Mouse (Mus musculus) kidney, adult 11 months (tissue): ENCODE results near the gene Abtb1.

ENCODE experiments used
- DNase-seq: peaks from one replicate; pipeline ENCODE4 v3.0.0; 2022

Abtb1 gene

DNA sequence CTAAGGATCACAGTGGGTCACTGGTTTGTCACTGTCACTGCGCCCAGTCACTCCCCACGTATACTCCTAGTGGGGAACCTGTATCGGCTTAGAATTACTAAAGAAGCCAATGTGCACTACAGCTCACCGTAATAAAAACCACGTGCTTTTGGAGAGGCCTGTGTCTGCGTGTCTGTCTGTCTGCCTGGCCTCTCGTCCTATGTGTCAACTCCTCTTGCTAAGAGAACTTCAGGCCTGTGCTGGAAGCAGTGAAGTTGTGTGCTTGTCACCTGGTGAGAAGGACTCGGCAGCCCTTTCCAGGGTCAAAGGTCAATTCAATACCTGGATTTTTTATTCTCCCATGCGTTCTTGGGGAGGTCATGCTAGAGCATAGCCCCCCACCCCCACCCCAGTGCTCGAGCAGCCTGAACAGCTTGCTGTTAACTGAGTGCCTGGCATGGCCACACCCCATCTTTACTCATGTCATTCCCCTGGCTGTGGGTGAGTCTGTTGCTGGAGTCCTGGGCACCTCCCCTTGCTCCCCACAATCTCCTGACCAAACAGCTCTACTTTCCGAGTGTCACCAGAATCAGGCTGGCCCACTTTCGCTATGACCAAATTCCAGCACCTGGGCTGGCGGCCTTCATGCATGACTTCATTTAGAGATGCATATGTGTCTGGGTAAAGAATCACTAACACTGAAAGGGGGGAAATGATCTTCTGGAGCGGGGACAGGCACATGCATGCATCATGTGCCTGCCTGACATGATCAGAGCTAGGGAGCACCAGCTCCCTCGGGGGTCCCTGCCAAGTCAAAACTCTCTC lies 13.4 kb downstream of the Abtb1 start:
- no peak for DNase-seq

DNA sequence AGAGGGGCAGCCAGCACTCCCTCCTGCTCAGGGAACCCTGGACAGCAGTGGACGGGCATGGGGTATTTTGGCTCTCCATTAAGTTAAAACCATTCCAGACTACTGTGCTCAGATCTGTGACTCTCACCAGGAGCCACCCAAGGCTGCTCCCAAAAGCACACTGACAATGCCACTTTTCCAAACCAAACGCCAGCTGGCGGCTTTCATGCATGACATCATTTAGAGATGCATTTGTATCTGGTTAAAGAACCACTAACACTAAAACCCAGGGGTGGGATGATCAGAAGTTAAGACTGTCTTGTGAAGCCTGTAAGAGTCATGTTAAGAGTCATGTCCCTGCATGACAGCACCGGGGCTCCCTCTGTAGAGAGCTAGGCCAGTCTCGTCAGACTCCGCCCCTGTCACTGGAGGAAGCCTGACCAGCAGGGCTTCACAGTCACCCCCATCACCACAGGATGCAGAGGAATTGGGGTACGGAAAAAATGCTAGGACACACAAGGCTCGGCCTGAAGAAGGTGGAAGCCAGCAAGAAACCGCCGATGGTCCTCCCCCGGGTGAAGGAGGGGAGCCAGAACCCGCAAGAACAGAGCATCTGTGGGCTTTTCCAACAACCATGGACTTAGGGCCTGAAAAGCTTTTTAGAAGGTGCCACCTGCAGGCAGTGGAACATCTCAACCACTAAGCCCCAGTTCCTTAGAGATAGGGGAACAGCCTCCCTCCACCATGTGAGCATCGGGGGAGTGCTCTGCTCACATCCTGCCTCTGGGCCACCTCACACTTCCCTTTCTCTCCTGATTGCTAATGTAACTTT lies 14.2 kb downstream of the Abtb1 start:
- no peak for DNase-seq

DNA sequence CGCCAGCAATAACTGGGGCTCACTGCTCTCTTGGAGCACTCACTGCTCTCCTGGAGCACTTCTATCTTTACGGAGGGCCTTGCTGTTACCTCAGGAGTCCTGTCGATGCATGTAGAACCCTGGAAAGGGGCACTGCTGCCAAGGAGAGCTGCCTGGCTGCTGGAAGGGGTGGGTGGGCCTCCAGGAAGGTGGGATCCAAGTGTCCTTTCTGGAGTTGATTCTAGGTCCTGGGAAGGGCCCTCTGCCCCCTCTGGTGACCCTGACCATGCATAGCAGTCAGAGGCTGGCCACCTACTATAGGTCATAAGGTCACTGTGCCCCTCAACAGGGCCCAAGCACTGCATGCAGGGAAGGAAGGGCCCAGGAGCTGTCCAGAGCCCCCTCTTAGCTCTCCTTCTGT lies 14.8 kb downstream of the Abtb1 start:
- DNase-seq: no peak

DNA sequence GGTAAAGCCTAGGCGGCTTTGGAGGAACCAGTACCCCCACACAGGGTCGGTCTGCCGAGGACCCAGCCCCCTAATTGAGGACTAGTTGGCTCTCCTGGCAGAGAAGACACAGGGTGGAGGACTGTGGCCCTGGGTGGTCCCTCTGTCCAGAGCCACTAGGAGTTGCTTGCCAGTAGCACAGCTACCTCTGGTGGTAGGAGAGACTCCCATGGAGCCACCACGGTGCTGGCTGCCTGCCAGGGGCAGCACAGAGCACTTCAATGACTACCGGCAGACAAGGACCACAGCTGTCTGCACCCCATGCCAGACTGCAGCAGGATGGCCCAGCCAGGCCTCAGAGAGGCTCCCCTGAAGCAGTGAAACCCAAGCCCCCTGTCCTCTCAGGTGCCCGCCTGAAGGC lies 15.2 kb downstream of the Abtb1 start:
- no peak for DNase-seq

DNA sequence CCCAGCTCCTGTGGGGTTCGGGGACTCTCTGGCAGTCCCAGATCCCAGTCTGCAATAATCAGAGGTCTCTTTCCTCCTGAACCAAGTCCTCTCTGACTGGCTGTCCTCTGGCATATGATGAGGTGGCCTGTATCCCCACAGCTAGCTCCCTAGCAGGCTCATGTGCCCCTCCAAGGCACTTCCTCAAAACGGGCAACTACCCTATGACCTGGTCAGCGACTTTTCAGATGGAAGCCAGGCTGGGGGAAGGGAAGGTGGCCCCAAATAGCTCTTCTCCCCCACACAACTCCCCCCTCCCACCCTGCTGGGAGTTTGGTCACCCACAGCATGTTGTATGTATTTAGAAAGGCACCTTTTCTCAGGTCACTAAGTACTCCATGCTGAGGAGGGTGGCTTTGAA lies 15.7 kb downstream of the Abtb1 start:
- no peak for DNase-seq

DNA sequence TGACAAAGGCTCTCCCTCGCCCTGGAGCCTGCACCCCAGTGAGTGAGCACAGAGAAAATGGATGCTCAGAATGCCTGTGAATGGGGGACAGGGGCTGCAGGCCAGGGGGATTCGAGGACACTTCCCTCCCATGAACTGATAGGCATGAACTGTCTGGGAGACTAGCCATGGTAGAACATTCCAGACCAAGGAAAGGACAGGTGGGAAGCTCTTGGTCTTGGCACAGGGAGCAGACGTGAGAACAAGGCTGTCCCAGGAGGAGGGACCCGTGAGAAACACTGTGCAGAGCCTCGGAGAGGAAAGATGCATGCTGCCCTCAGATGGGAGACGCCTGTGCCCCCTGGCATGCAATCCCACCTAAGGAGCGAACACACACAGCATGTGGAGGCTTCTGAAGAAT lies 17.6 kb downstream of the Abtb1 start:
- DNase-seq: no peak

DNA sequence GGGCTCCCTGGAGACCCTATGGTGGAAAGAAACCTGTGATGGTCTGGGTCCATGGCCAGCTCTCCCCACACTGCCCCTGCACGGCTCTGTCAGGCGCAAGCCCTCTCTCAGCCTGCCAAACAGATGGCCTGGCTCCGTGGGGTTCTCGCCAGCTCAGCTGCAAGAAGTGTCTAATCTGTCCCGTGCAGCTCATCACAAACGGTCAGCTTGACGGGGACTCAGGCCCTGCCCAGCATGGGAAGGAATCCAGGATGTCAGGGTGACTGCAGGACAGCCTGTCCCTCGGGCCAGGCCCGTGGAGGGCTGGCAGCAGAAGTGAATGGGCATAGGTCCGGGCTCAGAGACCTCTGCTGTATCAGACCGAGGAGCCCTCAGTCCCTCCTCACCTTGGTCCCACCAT lies 19.9 kb downstream of the Abtb1 start:
- no peak for DNase-seq

DNA sequence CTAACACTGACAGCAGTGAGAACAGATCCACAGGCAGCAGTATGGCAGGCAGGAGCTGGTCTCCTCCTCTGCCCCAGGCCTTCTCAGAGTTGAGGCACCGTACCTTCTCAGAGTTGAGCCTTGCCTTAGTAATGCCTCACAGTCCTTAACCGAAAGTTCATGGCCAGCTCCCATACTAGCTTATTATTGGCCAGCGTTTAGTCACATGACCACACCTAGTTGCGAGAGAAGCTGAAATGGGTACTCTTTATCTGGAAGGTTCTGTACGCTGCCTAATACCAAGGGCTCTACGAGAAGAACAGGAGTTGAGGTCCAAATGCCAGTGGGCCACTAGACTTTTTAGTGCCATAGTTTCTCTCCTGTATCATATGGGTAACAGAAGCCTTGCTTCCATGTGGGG lies 20.5 kb downstream of the Abtb1 start:
- no peak for DNase-seq

DNA sequence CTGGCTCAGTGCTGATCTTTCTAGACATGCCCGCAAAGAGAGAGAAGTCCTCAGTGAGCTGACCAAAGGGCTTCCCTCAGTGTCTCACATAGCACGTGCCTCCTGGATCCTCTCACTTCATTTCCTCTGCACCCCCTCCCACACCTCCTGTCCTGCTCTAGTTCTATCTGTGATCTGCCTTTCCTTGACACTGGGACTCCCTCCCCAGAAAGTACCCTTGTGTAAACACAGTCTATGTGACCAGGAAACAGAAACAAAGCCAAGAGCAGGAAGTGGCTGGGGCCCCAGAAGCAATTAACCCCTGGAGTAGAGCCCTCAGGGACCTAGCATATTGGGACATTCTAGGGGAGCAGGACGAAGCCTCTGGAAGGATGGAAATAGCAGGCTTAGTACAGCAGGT lies 20.9 kb downstream of the Abtb1 start:
- no peak for DNase-seq

DNA sequence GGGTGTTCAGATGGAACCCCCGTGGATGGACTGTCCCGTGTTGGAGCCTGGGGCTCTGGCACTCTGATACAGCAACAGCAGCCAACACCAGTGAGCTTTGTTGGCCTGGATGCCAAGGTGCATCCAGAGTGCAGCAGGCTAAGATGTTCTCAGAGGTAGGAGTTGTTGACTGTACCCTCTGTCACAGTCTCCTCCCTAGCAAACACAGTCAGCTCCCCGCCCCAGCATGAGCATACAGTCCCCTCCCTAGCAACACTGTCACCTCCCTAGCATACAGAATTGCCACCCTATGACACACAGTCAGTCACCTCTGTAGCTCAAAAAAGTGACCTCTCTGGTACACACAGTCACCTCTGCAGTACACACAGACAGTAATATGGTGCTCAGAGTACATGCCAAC lies 24.9 kb downstream of the Abtb1 start:
- no peak for DNase-seq

DNA sequence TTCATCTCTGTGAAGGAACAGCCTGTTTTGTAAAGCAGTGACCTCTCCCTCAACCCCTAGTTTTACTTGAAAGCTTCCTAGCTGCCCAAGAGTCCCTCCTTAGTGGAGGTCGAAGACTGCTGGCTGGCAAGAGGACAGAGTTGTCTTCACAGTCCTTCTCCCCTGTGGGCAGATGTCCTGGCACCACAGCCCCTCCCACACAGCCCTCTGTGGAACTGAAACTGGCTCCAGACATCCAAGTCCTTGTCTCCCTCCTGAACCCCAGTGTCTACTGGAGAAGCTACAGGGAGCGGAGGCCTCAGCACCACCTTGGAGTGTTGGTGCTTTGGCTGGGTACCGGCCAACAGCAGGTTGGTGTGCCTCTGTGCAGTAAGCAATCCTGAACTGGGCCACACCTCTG lies 26.3 kb downstream of the Abtb1 start:
- DNase-seq: no peak

DNA sequence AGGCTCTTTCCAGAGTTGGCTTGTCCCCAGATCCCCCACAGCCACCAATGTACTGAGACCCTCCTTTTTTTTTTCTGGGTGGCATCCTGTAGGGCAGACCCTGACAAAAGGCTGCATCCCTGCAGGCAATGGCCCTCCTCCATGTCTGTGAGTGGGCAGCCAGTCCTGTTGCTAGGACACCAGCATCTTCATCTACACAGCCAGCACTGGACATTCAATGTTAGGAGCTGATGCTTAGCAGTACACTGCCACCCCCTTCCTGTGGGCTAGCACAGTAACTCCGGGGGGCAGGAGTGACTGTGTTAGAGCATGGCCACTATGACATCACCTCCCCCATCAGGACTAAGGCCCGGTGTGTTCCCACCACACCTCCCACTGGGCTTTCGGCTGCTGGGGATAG lies 26.7 kb downstream of the Abtb1 start:
- no peak for DNase-seq

DNA sequence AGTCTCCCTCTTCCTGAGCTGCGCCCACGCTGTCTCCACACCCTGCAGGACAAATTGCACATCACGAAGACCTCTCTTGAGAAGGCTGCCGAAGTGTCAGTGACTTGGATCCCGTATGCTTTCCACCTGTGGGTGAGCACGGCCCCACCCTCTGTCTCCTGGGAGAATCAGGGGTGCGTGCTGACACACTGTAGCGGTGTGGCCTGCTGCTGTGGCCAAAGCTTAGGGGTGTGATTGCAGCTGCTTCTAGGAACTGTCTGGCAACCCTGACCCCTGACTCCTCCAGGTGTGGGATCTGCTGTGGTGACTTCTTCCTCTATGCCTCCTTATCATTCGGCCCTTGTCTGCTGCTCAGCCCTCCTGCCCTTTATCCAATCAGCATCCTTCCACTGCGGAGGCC lies 28.0 kb downstream of the Abtb1 start:
- no peak for DNase-seq

DNA sequence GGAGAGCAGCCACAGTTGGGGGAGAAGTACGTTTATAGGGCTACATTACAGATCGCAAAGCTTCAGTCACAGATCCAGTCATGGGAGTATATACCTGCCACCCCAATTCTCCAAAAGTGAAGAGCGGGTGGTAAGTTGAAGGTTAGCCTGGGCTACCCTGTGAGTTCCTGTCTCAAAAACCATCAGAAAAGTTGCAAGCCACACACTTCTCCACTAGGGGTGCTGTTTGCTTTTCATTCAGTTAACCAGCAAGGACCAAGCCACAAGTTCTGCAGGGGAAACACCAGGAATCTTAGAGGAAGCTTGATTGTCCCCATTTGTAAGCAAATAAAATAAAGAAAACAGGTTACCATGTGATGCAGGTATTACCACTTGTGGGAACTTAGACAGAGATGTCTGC lies 28.9 kb downstream of the Abtb1 start:
- no peak for DNase-seq

DNA sequence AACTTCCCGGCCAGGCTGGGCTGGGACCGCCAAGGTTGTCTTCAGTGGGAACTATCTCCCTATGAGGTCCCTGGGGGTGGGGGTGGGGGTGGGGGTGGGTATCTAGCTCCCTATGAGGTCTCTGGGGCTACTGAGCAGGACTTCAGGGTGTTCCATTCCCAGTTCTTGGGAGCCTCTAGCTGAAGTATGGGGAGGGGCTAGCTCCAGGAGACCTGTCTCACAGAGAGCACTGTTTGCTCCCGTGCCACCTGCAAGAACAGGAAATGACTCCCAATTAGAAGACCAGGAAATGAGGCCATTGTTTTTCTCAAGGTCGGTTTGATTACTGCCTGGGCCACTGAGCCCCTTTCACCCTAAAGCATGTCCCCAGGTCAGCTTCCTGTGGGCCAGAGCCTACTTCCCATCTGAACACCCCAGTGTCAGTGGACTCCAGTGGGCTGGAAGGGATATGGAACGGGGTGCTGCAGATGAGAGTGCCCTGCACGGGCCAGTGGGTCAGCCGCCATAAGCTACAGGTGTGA lies 29.8 kb downstream of the Abtb1 start:
- no peak for DNase-seq

DNA sequence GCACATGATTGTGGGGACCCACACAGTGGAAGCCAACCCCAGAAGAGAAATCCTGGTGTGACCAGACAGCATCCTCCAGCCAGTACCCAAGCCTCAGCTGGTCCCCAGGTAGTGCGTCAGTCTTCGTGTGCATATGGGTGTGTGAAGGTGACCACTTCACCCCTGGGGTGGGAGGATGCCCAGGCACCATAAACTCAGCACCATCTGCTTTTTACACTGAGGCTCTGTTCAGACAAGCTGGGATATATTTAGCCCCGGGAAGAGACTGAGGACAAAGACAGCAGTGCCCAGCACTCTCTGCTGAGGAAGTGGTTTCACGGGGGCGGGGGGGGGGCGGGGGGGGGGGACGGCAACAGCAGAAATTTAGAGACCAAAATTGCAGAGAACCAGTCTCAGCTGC lies 30.4 kb downstream of the Abtb1 start:
- DNase-seq: no peak

DNA sequence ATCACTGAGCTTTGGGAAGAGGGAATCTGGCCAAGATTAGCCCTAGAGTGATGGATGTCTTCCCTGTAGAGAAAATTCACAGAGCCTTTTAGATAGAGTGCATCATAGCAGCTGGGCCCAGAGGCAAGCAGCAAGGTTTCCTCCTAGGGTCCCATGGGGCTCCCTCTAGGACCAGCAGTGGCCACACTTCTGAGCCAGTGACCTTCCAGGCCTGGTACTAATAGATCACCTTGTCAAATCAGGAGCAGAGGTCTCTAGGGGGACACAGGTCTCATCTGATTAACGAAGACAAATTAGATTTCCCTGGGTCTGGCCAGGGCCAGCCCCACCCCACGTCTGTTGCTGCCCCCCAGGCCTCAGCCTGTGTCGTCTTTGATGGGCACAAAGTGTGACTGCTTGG lies 31.5 kb downstream of the Abtb1 start:
- DNase-seq: no peak

DNA sequence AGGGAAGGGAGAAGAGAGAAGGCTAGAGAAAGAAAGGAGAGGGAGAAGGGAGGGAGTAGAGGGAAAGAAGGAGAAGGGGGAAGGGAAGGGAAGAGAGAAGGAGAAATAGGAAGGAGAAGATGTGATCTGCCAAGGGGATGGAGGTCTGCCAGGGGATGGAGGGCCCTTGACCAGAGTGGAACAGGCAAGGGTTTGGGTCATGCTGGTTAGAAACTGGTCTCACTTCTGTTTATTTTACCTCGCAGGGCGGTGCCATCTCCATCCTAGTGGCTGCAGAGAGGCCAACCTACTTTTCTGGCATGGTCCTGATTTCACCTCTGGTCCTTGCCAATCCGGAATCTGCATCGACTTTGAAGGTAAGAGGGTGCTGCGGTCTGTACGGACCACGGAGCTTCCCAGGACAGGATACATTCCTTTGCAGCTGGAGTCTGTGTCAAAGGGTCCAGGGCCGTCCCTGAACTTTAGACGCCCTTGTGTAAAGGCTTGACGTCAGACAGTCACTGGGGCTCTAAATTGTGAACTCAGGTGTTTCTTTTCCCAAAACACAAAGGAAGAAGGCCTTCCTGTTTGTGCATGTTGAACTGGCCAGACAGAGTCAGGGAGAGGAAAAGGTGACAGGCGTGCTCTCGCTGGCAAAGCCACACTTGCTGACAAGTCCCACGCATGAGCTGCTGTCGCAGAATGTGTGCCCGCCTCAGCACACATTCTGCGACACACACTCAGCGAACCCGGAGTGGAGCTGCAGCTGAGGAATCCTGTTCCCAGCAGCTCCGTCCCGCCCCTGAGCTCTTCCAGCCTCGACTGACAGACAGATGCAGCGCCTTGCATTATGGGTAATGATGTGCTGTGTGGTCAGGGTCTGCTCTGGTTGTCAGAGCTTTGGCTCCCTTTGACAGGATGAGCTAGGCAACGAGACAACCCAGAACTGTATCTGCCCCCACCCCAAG lies 32.4 kb downstream of the Abtb1 start:
- DNase-seq: no peak

DNA sequence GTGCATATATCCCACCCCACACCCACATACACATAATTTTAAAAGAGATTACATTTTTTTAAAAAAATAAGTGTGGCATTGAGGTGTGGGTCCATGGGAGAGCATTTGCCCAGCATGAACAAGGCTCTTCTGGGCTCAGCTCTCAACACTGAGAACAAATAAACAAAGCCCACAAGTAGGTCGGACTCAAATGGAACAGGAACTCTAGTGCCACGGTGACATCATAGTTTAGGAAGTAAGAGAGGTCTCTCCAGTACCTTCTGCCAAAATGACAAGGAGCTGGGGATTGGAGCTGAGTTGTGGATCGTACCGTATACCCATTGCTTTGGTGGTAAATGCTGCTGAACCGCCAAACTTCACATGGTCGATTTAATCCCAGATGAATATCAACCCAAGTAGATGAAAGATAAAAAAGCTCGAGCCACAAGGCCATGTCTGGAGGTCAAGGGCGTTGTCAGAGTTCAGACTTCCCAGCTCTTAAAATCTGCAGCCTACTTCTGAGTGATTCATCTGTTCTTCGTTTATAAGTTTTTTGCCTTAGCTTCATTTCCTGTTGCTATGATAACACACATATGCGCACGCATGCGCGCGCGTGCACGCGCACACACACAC lies 36.7 kb downstream of the Abtb1 start:
- no peak for DNase-seq

DNA sequence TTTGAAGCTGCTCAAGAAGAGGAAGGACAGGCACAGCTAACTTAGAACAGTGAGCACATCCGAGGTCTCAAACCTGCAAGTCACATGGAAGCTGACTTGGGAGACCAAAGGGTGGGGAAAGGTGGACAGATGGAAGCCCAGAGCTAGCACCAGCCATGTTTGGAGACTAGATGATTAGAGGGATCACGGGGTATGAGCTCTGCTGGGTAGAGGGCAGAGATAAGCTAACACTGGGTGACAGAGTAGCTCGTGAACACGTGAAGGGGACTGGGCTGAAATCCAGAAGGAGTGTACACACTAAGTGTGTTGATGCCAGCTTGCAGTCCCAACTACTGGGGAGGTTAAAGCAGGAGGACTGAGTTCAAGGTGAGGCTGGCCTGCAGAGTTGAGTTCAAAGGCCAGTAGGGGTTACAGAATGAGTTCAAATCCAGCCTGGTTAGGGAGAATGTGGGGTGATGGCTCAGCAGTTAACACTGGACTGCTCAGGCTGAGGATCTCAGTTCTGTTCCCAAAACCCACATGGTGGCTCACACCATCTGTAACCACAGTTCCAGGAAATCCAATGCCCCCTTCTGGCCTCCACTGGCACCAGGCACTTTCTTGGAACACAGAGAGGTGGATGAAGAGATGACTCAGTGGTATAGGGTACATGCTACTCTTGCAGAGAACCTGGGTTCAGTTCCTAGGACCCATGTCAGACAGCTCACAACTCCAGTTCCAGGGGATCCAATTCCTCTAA lies 37.7 kb downstream of the Abtb1 start:
- no peak for DNase-seq

DNA sequence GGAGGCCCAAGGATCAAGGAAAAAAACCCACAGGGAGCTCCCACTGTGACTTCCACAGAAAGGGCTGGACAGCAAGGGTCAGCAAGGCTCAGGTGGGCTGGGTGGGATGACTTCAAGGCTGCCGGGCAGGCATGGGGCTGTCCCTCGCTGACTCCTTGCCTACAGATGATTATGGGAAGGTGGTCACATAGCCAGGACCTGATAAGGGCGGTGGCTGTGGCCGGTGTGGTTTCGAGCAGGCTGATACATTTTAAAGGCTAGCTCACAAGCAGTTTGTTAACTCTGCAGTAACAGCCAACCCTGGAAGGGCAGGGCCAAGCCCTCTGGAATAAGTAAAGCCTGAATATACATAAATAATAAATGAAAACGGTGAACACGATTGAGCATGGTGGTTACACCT lies 38.7 kb downstream of the Abtb1 start:
- DNase-seq: no peak

DNA sequence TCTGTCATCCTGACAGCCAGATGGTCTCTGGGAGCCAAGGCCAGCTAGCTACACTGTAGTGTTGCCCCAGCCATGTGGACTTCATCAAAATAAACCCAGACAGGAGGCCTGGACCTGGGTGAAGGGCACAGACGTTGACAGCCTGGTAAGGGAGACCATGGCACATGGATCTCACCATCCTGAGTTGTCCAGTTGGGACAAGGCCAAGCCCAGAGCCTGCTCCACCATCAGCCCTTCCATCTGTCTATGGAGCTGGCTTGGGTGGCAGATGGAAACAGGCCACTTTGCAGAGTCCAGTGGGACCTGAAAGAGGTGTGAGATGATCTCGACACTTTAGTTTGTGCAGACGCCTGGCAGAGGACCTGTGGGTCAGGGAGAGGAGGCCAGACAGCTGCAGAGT lies 41.0 kb downstream of the Abtb1 start:
- no peak for DNase-seq
